ENCODE assay signal across 7 mouse cellular contexts in the genomic region with DNA sequence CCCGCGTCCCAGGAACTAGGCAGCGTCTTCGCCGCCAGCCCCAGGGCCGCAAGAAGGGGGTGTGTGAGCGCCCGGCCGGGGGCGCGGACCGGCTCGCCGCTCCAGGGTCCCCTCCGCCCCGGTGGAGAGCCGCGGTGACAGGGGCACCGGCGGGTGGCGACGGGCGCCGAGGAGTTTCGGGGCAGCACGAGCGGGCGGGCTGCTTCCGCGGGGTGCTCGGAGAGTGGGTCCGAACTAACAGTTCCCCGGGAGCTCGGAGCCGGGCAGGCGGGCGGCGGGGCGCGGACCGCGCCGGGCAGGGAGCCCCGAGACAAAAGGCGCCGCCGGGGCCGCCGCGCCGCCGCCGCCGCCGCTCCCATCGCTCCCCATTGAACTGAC. TPM values are rescaled to one million over a fixed set of nuclear protein-coding genes. Genes with fewer than 3 reads are reported as not detected.
DNase-seq lines count a peak whose midpoint lies in the region; ATAC-seq lines count a peak whose summit lies in the region.

No protein-coding gene starts in this region.

- DNase-seq in neural tube, embryonic 11.5 days (ENCODE audit: low spot score): no peak
- DNase-seq in neural tube, embryonic 10.5 days (ENCODE audit: extremely low spot score, low spot score): no peak
- DNase-seq in forebrain, embryonic 11.5 days (ENCODE audit: low spot score): no peak
- DNase-seq in Muller cell, postnatal 12 days (ENCODE audit: inconsistent ontology term): no peak
- DNase-seq in kidney, postnatal 10 days: no peak

- 0% methylated on average over 17 of the region's 56 CpGs for WGBS in neural tube, embryonic 11.5 days
- 0% methylated on average over 23 of the region's 56 CpGs for WGBS in forebrain, embryonic 11.5 days
- WGBS in intestine, embryonic 15.5 days: 0% methylated on average over 14 of the region's 56 CpGs
- under 1% methylated on average over 52 of the region's 56 CpGs for WGBS in neural tube, embryonic 12.5 days

- peak overlapping the region; percentile 72 for H3K4me2 ChIP-seq in neural tube, embryonic 11.5 days (ENCODE audit: low read depth)
- H3K4me2 ChIP-seq in forebrain, embryonic 11.5 days (ENCODE audit: low read depth, low read length, severe bottlenecking): peak overlapping the region; percentile 79
- peak overlapping the region; percentile 75 for H3K4me2 ChIP-seq in intestine, embryonic 15.5 days (replicated peaks)
- peak overlapping the region; percentile 69 for H3K4me2 ChIP-seq in neural tube, embryonic 12.5 days (replicated peaks)

- H3K36me3 ChIP-seq in neural tube, embryonic 11.5 days (ENCODE audit: control insufficient read depth, insufficient read depth, low read length): no peaks in the 10 kb centered on the region
- no peaks in the 10 kb centered on the region for H3K36me3 ChIP-seq in forebrain, embryonic 11.5 days (ENCODE audit: control insufficient read depth, insufficient read depth, low read length)
- no peaks in the 10 kb centered on the region for H3K36me3 ChIP-seq in intestine, embryonic 15.5 days
- H3K36me3 ChIP-seq in neural tube, embryonic 12.5 days: no peaks in the 10 kb centered on the region

- H3K4me1 ChIP-seq in neural tube, embryonic 11.5 days (ENCODE audit: control insufficient read depth, insufficient read depth, low read length): 0 out of 2 replicates have a peak, but pooled peaks cover 4% of the 10 kb centered on the region
- H3K4me1 ChIP-seq in forebrain, embryonic 11.5 days (replicated peaks; ENCODE audit: control insufficient read depth, insufficient read depth, low read length): no peaks in the 10 kb centered on the region; the same call in 1 of the 2 replicates
- H3K4me1 ChIP-seq in intestine, embryonic 15.5 days (replicated peaks): no peaks in the 10 kb centered on the region
- peaks cover 5% of the 10 kb centered on the region for H3K4me1 ChIP-seq in neural tube, embryonic 12.5 days

- H3K4me3 ChIP-seq in neural tube, embryonic 11.5 days (ENCODE audit: low read depth, low read length): peak overlapping the region; percentile 98
- H3K4me3 ChIP-seq in forebrain, embryonic 11.5 days (ENCODE audit: low read depth, low read length): peak overlapping the region; percentile 92
- H3K4me3 ChIP-seq in intestine, embryonic 15.5 days (replicated peaks): peak overlapping the region; percentile 89
- H3K4me3 ChIP-seq in neural tube, embryonic 12.5 days: peak overlapping the region; percentile 96

- no peaks in the 10 kb centered on the region for H3K9me3 ChIP-seq in neural tube, embryonic 11.5 days (ENCODE audit: control insufficient read depth, low read length)
- H3K9me3 ChIP-seq in forebrain, embryonic 11.5 days (ENCODE audit: control insufficient read depth, low read length): no peaks in the 10 kb centered on the region
- H3K9me3 ChIP-seq in intestine, embryonic 15.5 days: no peaks in the 10 kb centered on the region
- no peaks in the 10 kb centered on the region for H3K9me3 ChIP-seq in neural tube, embryonic 12.5 days

- ATAC-seq in neural tube, embryonic 11.5 days (ENCODE audit: insufficient read depth, low FRiP score, low TSS enrichment): peak; percentile 35
- peak; percentile 25 for ATAC-seq in forebrain, embryonic 11.5 days (replicated peaks; ENCODE audit: low FRiP score)
- no peak; the same call in 1 of the 2 replicates for ATAC-seq in intestine, embryonic 15.5 days
- ATAC-seq in neural tube, embryonic 12.5 days (ENCODE audit: low FRiP score, low read depth): peak; percentile 26; the same call in 1 of the 2 replicates

- no peaks in the 10 kb centered on the region for H3K27me3 ChIP-seq in neural tube, embryonic 11.5 days (ENCODE audit: control insufficient read depth, insufficient read depth, low read length)
- H3K27me3 ChIP-seq in forebrain, embryonic 11.5 days (ENCODE audit: control insufficient read depth, insufficient read depth, low read length): no peaks in the 10 kb centered on the region
- H3K27me3 ChIP-seq in intestine, embryonic 15.5 days (replicated peaks): no peaks in the 10 kb centered on the region
- H3K27me3 ChIP-seq in neural tube, embryonic 12.5 days (replicated peaks): no peaks in the 10 kb centered on the region

- peak overlapping the region; percentile 96 for H3K9ac ChIP-seq in neural tube, embryonic 11.5 days (ENCODE audit: low read length)
- H3K9ac ChIP-seq in forebrain, embryonic 11.5 days (ENCODE audit: low read length): peak overlapping the region; percentile 94
- H3K9ac ChIP-seq in intestine, embryonic 15.5 days: peak overlapping the region; percentile 93
- peak overlapping the region; percentile 98 for H3K9ac ChIP-seq in neural tube, embryonic 12.5 days

- H3K27ac ChIP-seq in neural tube, embryonic 11.5 days (ENCODE audit: low read depth, low read length): peak overlapping the region; percentile 97
- H3K27ac ChIP-seq in forebrain, embryonic 11.5 days (ENCODE audit: low read depth, low read length): peak overlapping the region; percentile 97
- peak overlapping the region; percentile 99 for H3K27ac ChIP-seq in intestine, embryonic 15.5 days
- H3K27ac ChIP-seq in neural tube, embryonic 12.5 days: peak overlapping the region; percentile 97

RNA-seq across cellular contexts. Expression of a gene that starts 0.6 kb away (rescaled TPM):
- polyA plus RNA-seq in neural tube, embryonic 11.5 days (2014; fragmentation: Nextera tagmentation; extraction: Ambion mirVana): 39.8 and 47.5 TPM in 2 replicates
- polyA plus RNA-seq in forebrain, embryonic 11.5 days (2014; fragmentation: Nextera tagmentation; extraction: Ambion mirVana): 41.0 and 41.7 TPM in 2 replicates
- 25.0 and 28.8 TPM in 2 replicates for polyA plus RNA-seq in intestine, embryonic 15.5 days (2015; fragmentation: Nextera tagmentation; extraction: Ambion mirVana)
- 46.7 and 50.6 TPM in 2 replicates for polyA plus RNA-seq in neural tube, embryonic 12.5 days (2016; fragmentation: Nextera tagmentation; extraction: Ambion mirVana)
